Mouse (Mus musculus): ENCODE results near the gene Plekhm3. TPM values are rescaled to one million over a fixed set of nuclear protein-coding genes. Genes with fewer than 3 reads are reported as not detected.

Plekhm3 gene
- total and polyA plus RNA-seq, 2 experiments from 2014 or later, result 3.5 to 12.4 TPM

DNA sequence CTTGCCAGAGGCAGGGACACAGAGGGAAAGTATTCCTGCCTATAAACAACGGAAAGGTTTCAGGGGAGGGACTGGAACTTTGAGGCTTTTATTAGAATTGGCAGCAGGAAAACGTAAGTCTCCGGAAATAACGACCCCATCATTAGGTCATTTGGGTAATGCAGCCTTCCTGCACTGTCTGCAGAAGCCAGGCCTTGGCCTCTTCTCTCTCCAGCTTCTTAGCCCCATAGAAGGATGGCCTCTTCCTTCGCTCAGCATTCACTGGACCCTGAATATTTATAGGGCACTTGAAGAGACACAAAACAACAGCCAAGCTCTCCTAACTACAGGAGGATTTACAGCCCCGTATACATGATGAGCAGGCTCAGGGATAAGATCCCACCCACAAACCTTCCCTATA, 186.5 kb downstream of the Plekhm3 start:
- DNase-seq (ENCODE audit: low spot score) (no peak), ATAC-seq (ENCODE audit: insufficient read depth, low read depth) (no peak)
- TF ChIP-seq CTCF (IDR thresholded peaks at IDR 0.05; ENCODE audit: low read depth) (no peak), EP300 (IDR thresholded peaks at IDR 0.05; ENCODE audit: low read depth) (no peak)
- H3K36me3 ChIP-seq (replicated peaks; ENCODE audit: control insufficient read depth, insufficient read depth, low read length), result no peaks in the 10 kb centered on the region
- no peak overlapping the region for H3K4me2 ChIP-seq (ENCODE audit: low read depth, low read length)
- H3K27ac ChIP-seq (ENCODE audit: low read depth), result no peak overlapping the region; the same call in 1 of the 2 replicates
- 49% methylated on average over 6 of the region's 6 CpGs for WGBS
- no peak overlapping the region for H3K4me3 ChIP-seq (ENCODE audit: low read depth, low read length)
- H3K9me3 ChIP-seq (replicated peaks; ENCODE audit: control insufficient read depth, low read length), result no peaks in the 10 kb centered on the region
- H3K9ac ChIP-seq (replicated peaks; ENCODE audit: low read depth, low read length), result no peak overlapping the region
- no peaks in the 10 kb centered on the region for H3K27me3 ChIP-seq (ENCODE audit: control insufficient read depth, insufficient read depth, low read length)
- H3K4me1 ChIP-seq (ENCODE audit: control insufficient read depth, insufficient read depth), result 0 out of 2 replicates have a peak, but pooled peaks cover 7% of the 10 kb centered on the region

DNA sequence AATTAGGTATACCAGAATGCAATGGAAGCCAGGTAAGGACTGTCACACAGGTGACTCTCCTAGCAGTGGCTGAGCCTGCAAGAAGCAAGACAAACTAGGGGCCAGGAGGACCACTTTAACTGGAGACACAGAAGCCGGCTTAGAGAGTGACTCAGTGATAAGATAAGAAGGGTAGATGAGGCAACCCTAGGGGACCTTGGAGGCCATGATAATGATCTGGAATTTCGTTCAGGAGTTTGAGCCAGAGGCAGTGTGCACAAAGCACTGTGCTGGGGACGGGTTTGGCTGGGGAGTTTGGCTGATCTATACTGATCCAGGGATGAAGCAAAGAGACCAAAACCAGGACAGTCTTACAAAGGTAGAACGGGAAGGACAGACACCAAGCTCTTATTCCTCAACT, 195.0 kb downstream of the Plekhm3 start:
- Histone ChIP-seq H3K4me2 (ENCODE audit: low read depth, low read length) (no peak overlapping the region), H3K4me1 (ENCODE audit: control insufficient read depth, insufficient read depth) (0 out of 2 replicates have a peak, but pooled peaks cover under 1% of the 10 kb centered on the region), H3K27me3 (ENCODE audit: control insufficient read depth, insufficient read depth, low read length) (no peaks in the 10 kb centered on the region), H3K36me3 (replicated peaks; ENCODE audit: control insufficient read depth, insufficient read depth, low read length) (no peaks in the 10 kb centered on the region), H3K4me3 (ENCODE audit: low read depth, low read length) (no peak overlapping the region), H3K9me3 (replicated peaks; ENCODE audit: control insufficient read depth, low read length) (no peaks in the 10 kb centered on the region), H3K9ac (replicated peaks; ENCODE audit: low read depth, low read length) (no peak overlapping the region), H3K27ac (ENCODE audit: low read depth) (no peak overlapping the region)
- 53% methylated on average over 4 of the region's 4 CpGs for WGBS
- TF ChIP-seq CTCF (IDR thresholded peaks at IDR 0.05; ENCODE audit: low read depth), result no peak
- no peak for TF ChIP-seq EP300 (IDR thresholded peaks at IDR 0.05; ENCODE audit: low read depth)
- no peak for DNase-seq (ENCODE audit: low spot score)
- ATAC-seq (ENCODE audit: insufficient read depth, low read depth), result no peak

DNA sequence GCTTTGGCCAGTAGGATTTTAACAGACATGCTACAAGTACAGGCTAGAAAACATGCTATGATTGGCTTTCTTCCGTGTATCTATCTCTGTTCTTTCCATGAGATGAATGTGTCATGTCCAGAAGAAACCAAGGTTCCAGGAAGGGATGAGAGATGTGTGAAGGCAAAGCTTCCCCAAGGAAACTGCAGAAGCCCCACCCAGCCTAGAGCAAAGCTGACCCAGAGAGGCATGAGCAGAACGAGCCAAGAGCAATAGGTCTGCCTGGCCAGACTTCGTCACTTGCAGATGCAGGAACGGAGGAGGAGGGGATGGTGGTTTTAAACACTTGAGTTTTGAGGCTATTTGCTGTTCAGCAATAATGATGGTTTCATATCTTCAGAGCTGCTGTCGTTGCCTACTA, 198.9 kb downstream of the Plekhm3 start:
- 58% methylated on average over 5 of the region's 5 CpGs for WGBS
- Histone ChIP-seq H3K27ac (ENCODE audit: low read depth) (peak overlapping the region; percentile 23; the same call in 1 of the 2 replicates), H3K4me3 (ENCODE audit: low read depth, low read length) (no peak overlapping the region), H3K4me1 (ENCODE audit: control insufficient read depth, insufficient read depth) (peaks cover 9% of the 10 kb centered on the region), H3K9me3 (replicated peaks; ENCODE audit: control insufficient read depth, low read length) (no peaks in the 10 kb centered on the region), H3K27me3 (ENCODE audit: control insufficient read depth, insufficient read depth, low read length) (no peaks in the 10 kb centered on the region), H3K9ac (replicated peaks; ENCODE audit: low read depth, low read length) (no peak overlapping the region), H3K4me2 (ENCODE audit: low read depth, low read length) (no peak overlapping the region), H3K36me3 (replicated peaks; ENCODE audit: control insufficient read depth, insufficient read depth, low read length) (no peaks in the 10 kb centered on the region)
- peak; percentile 59; the same call in 1 of the 2 replicates for ATAC-seq (ENCODE audit: insufficient read depth, low read depth)
- TF ChIP-seq CTCF (IDR thresholded peaks at IDR 0.05; ENCODE audit: low read depth) (no peak), EP300 (IDR thresholded peaks at IDR 0.05; ENCODE audit: low read depth) (no peak)
- peak; percentile 47 for DNase-seq (ENCODE audit: low spot score)

DNA sequence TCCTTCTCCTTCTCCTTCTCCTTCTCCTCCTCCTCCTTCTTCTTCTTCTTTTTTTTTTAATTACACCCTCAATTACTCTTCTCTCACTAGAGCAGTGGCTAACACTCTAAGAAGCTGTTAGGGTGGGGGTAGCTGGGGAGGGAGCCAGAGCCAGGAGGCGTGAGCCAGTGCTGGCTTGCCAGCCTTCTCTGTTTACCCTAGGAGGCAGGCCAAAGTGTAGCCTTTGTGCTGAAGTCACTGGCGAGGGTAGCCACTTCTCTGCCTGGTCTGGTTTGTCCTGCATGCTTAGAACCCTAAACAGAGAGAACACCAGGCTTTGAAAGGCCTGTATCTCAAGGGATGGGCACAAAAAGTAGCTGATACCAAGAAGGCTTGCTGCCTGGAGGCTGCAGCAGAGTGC, 199.4 kb downstream of the Plekhm3 start:
- Histone ChIP-seq H3K4me2 (ENCODE audit: low read depth, low read length) (no peak overlapping the region), H3K27ac (ENCODE audit: low read depth) (peak overlapping the region; percentile 23), H3K9ac (replicated peaks; ENCODE audit: low read depth, low read length) (no peak overlapping the region), H3K36me3 (replicated peaks; ENCODE audit: control insufficient read depth, insufficient read depth, low read length) (no peaks in the 10 kb centered on the region), H3K4me3 (ENCODE audit: low read depth, low read length) (no peak overlapping the region), H3K9me3 (replicated peaks; ENCODE audit: control insufficient read depth, low read length) (no peaks in the 10 kb centered on the region), H3K27me3 (ENCODE audit: control insufficient read depth, insufficient read depth, low read length) (no peaks in the 10 kb centered on the region), H3K4me1 (ENCODE audit: control insufficient read depth, insufficient read depth) (peaks cover 9% of the 10 kb centered on the region)
- ATAC-seq (ENCODE audit: insufficient read depth, low read depth) (no peak), DNase-seq (ENCODE audit: low spot score) (no peak)
- 46% methylated on average over 2 of the region's 2 CpGs for WGBS
- TF ChIP-seq CTCF (IDR thresholded peaks at IDR 0.05; ENCODE audit: low read depth), result no peak
- TF ChIP-seq EP300 (IDR thresholded peaks at IDR 0.05; ENCODE audit: low read depth), result no peak

DNA sequence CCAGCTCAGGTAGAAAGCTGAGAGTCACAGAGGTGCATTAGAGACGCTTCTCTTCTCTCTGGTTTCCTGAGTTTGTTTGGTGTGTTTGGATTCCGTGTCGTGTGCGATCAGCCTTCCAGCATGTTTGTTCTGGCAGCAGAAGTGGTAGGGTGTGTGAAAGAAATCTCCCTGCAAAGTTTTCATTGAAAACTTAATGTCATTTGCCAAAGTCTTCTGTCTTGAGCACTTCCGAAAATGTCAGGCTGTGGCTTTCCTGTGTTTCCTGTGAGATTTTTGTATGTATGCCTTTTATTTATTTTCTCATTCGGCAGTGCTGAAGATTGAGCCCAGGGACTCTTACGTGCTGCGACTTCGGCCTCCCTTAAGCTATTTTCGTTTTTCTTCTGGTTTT, 200.0 kb downstream of the Plekhm3 start:
- H3K9me3 ChIP-seq (replicated peaks; ENCODE audit: control insufficient read depth, low read length), result no peaks in the 10 kb centered on the region
- H3K4me1 ChIP-seq (ENCODE audit: control insufficient read depth, insufficient read depth), result peaks cover 9% of the 10 kb centered on the region
- no peak overlapping the region for H3K9ac ChIP-seq (replicated peaks; ENCODE audit: low read depth, low read length)
- no peaks in the 10 kb centered on the region for H3K27me3 ChIP-seq (ENCODE audit: control insufficient read depth, insufficient read depth, low read length)
- DNase-seq (ENCODE audit: low spot score), result peak; percentile 34
- no peak overlapping the region for H3K4me3 ChIP-seq (ENCODE audit: low read depth, low read length)
- peak overlapping the region; percentile 34 for H3K4me2 ChIP-seq (ENCODE audit: low read depth, low read length)
- WGBS, result 51% methylated on average over 10 of the region's 10 CpGs
- peak overlapping the region; percentile 38 for H3K27ac ChIP-seq (ENCODE audit: low read depth)
- no peak for ATAC-seq (ENCODE audit: insufficient read depth, low read depth)
- H3K36me3 ChIP-seq (replicated peaks; ENCODE audit: control insufficient read depth, insufficient read depth, low read length), result no peaks in the 10 kb centered on the region
- TF ChIP-seq CTCF (IDR thresholded peaks at IDR 0.05; ENCODE audit: low read depth), result no peak
- no peak for TF ChIP-seq EP300 (IDR thresholded peaks at IDR 0.05; ENCODE audit: low read depth)

Measured in heart, postnatal 0 days (tissue).